Mouse (Mus musculus) stomach, embryonic 14.5 days (tissue): ENCODE results near the gene Psmb3. TPM values are rescaled to one million over a fixed set of nuclear protein-coding genes. Genes with fewer than 3 reads are reported as not detected.
A peak's percentile ranks its signal among the peaks of the same experiment; 100 is the strongest.
"Not testable (repeated sequence)": the region's sequence is repeated elsewhere in the genome, so short reads cannot be mapped to it uniquely, and the experiment has no call there.

Source experiments
- ATAC-seq: fragments of 200-750 bp; cut with Nextera tagmentation; 2 replicates; pipeline ENCODE4 v1.8.0; 2017; ENCODE audit warnings: low read depth, moderate TSS enrichment; ENCODE audit not compliant: insufficient number of reproducible peaks, insufficient read depth, low FRiP score
- H3K27ac ChIP-seq: fragments of 300-500 bp; sonication (generic); 2 replicates; pipeline ENCODE4 v1.5.1; 2014; ENCODE audit warnings: mild to moderate bottlenecking, low read length, moderate library complexity, mixed read lengths
- H3K27me3 ChIP-seq: fragments of 300-500 bp; sonication (generic); 2 replicates; pipeline ENCODE4 v1.6.1; 2014; ENCODE audit warnings: low read length, control low read depth, mixed read lengths; ENCODE audit not compliant: control insufficient read depth, insufficient read depth
- H3K36me3 ChIP-seq: fragments of 300-500 bp; sonication (generic); 2 replicates; pipeline ENCODE4 v1.6.1; 2014; ENCODE audit warnings: mild to moderate bottlenecking, control low read depth, low read length, moderate library complexity, mixed read lengths; ENCODE audit not compliant: control insufficient read depth, insufficient read depth
- H3K4me1 ChIP-seq: fragments of 300-500 bp; sonication (generic); 2 replicates; pipeline ENCODE4 v1.6.1; 2014; ENCODE audit warnings: low read length, control low read depth, mixed read lengths; ENCODE audit not compliant: control insufficient read depth, insufficient read depth
- H3K4me2 ChIP-seq: fragments of 300-500 bp; sonication (generic); replicated peaks from 2 replicates; pipeline ENCODE4 v1.6.1; 2014; ENCODE audit warnings: low read depth, low read length, control low read depth
- H3K4me3 ChIP-seq: fragments of 300-500 bp; sonication (generic); 2 replicates; pipeline ENCODE4 v1.5.1; 2014; ENCODE audit warnings: low read depth, low read length, control low read depth
- H3K9ac ChIP-seq: fragments of 300-500 bp; sonication (generic); replicated peaks from 2 replicates; pipeline ENCODE4 v1.6.1; 2014; ENCODE audit warnings: low read depth, mild to moderate bottlenecking, control low read depth, low read length, moderate library complexity, mixed read lengths
- H3K9me3 ChIP-seq: fragments of 300-500 bp; sonication (generic); 2 replicates; pipeline ENCODE4 v1.6.1; 2016; ENCODE audit warnings: low read depth, low read length, control low read depth; ENCODE audit not compliant: control insufficient read depth
- WGBS: fragments of 180-500 bp; shearing (Covaris S2); extraction: QIAGEN DNeasy Blood & Tissue Kit; methylation state at CpG from one replicate; pipeline ENCODE4 v1.1.7; 2014; 5-methylcytosine and 5-hydroxymethylcytosine counted together
- polyA plus RNA-seq: library from polyadenylated mRNA; unstranded; fragments of >200 nt; fragmentation: Nextera tagmentation; extraction: Ambion mirVana; gene quantifications from 2 replicates; pipeline ENCODE4 v1.2.1, GENCODE M21; 2014

The Psmb3 gene
- 429 and 454 TPM in 2 replicates for polyA plus RNA-seq

DNA sequence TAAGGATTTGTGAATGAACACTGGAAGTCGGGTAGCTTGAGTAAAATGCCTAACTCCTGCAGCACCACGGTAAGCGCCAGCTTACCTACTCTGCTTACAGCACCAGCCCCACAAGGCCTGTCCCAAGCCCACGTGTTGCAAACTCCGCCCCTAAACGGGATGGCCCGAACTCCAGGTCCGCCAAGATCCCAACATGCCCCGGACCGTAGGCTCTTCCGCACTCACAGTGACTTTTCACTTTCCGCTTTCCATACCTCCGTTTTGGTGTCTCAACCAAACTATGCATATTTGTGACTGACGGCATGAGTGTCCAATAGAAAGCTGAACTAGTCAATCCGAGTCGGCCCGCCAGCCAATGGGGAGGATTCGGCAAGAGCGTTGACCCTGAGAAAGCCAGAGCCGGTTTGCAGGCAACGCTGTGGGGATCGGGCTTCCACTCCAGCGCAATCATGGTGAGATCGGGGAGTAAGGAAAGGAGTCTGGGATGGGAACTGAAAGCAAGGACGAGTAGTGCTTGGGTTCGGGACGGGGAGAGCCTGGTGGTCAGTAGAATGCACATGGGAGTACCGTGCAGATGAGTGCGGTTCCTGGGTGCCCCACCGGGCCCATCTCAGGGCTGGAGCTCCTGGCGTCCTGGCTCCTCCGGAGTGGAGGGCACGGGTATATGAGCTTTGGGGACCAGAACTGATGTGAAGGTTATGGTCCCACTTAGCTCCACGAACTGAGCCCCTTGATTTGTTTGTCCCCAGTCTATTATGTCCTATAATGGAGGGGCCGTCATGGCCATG lies at the start of gene Psmb3:
Gene Psmb3 (plus strand): TSS at position 361 of the 788 bp plus-strand sequence.
- peak within 1 kb of the TSS; percentile 70 for H3K27ac ChIP-seq
- under 1% methylated on average over 35 of the region's 35 CpGs for WGBS
- H3K27me3 ChIP-seq, result no peaks in the 10 kb centered on the region
- H3K9ac ChIP-seq, result peak within 1 kb of the TSS; percentile 77
- peaks cover 20% of the 10 kb centered on the region for H3K4me1 ChIP-seq
- peak within 1 kb of the TSS; percentile 74 for H3K4me3 ChIP-seq
- no peaks in the 10 kb centered on the region for H3K9me3 ChIP-seq
- ATAC-seq, result peak; percentile 90
- peak within 1 kb of the TSS; percentile 93 for H3K4me2 ChIP-seq
- peaks cover 12% of the 10 kb centered on the region for H3K36me3 ChIP-seq

DNA sequence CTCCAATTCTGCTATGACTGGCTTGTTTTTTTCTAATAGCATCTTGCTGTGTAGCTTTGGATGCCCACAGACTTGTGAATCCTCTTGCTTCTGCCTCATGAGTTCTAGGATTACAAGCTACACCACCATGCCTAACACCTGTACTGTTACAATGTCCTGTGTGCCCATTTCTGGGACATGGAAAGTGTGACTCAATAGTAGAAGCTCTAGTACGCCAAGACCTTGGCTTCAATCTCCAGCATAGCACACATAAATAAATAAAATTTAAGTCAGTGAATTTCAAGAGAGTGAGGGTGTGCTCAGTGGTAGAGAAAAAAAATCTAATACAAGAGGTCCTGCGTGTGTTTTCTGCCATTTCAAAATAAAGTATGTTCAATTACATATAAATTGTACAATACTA lies 49.0 kb upstream of the Psmb3 start:
- Histone ChIP-seq H3K4me3 (no peak overlapping the region), H3K4me2 (no peak overlapping the region), H3K9ac (no peak overlapping the region), H3K36me3 (no peaks in the 10 kb centered on the region), H3K27me3 (no peaks in the 10 kb centered on the region), H3K9me3 (no peaks in the 10 kb centered on the region), H3K27ac (no peak overlapping the region), H3K4me1 (0 out of 2 replicates have a peak, but pooled peaks cover 6% of the 10 kb centered on the region)
- 90% methylated on average over 2 of the region's 2 CpGs for WGBS
- ATAC-seq, result no peak

DNA sequence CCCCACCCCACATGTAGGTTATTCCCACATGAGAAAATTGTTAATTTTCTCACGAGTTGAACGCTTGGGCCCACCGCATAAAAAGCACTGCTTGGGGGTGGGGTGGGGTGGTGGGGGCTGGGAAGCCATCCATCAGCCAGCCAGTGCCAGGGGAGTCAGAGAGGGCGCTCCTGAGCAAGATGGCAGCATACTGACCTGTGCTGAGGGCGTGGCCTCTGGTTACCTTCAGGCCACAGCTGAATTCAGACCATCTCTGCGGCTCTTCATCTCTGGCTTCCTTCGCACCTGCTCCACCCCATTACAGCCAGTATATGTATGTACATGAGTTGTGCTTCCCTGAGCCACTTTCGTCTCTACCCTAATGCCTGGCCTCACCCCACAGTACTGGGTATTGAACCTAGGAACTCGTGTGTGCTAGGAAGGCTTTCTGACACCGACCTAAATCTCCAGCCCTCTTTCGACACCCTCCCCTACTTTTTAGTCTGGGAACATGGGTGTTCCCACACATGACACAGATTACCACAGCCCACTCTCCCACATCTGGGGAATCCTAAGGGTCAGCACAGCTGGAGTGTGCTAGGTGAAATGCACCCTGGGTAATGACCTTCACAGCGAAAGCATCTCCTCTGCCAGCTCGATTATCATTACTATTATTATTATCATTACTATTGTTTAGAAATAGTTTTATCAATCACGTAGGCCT lies 46.8 kb upstream of the Psmb3 start:
- Histone ChIP-seq H3K4me1 (peaks cover 20% of the 10 kb centered on the region; the same call in 1 of the 2 replicates), H3K4me3 (no peak overlapping the region), H3K27me3 (no peaks in the 10 kb centered on the region), H3K36me3 (no peaks in the 10 kb centered on the region), H3K4me2 (no peak overlapping the region), H3K27ac (no peak overlapping the region), H3K9me3 (no peaks in the 10 kb centered on the region), H3K9ac (no peak overlapping the region)
- 76% methylated on average over 14 of the region's 14 CpGs for WGBS
- no peak for ATAC-seq

DNA sequence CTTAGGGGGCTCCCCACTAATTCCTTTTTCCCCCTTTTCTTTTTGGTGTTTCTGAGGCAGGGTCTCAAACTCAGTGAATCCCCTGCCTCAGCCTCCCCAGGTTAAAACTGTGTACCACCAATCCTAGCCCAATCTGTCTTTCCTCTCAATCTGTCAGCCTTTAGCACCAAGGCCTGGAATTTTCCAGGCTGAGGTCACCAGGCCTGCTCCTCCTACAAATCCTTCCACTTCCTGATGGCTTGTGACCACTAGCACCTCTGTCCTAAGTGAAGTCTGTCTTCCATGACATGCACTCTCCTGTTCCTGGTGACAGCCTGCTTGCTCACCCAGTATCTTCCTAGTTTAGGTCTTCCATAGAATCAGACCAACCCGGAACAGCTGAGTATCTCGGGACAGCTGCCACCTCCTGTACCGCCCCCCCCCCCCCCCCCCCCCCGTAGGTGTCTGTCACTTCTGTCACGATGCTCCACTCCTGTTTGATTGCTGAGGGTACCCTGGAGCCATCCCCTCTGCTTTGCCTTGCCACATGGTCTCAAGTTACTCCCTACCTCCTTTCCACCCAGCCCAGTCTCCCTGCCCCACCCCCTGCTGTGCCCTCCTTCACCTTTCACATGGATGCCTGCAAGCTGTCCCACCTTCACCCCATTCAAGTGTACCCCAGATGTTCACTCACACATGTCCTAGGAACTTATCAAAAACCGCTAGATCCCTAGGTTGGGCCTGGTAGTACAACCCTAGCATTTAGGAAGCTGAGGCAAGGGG lies 45.8 kb upstream of the Psmb3 start:
- 35% methylated on average over 5 of the region's 6 CpGs for WGBS
- Histone ChIP-seq H3K9me3 (no peaks in the 10 kb centered on the region), H3K9ac (no peak overlapping the region)

DNA sequence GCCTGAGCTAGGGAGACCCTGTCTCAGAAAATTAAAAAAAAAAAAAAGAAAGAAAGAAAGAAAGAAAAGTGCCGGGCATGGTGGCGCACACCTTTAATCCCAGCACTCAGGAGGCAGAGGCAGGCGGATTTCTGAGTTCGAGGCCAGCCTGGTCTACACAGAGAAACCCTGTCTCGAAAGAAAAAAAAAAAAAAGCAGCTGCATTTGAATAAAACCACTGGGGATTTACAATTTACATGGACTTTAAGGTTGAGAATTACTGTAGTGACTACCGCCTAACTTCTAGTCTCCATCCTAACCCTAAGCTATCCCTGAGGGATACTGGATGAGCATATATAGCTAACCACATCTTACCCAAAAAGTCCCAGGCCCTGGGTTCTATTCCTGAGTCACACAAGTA lies 45.2 kb upstream of the Psmb3 start:
- peaks cover 30% of the 10 kb centered on the region; the same call in 1 of the 2 replicates for H3K4me1 ChIP-seq
- H3K27me3 ChIP-seq, ATAC-seq, H3K4me3 ChIP-seq, H3K9me3 ChIP-seq, H3K4me2 ChIP-seq, H3K36me3 ChIP-seq, H3K9ac ChIP-seq, H3K27ac ChIP-seq: not testable (repeated sequence)
- 90% methylated on average over 6 of the region's 6 CpGs for WGBS

More for the DNA sequence above, 45.8 kb upstream of the Psmb3 start:
- Histone ChIP-seq H3K36me3 (no peaks in the 10 kb centered on the region), H3K27me3 (no peaks in the 10 kb centered on the region), H3K27ac (no peak overlapping the region), H3K4me2 (no peak overlapping the region), H3K4me1 (peaks cover 30% of the 10 kb centered on the region; the same call in 1 of the 2 replicates), H3K4me3 (no peak overlapping the region)
- ATAC-seq, result no peak

GRCm38 (mm10) chr11:97658751-97659266 lies 44.4 kb upstream of the Psmb3 start:
- no peaks in the 10 kb centered on the region for H3K36me3 ChIP-seq
- no peak overlapping the region for H3K27ac ChIP-seq
- no peak for ATAC-seq
- H3K4me2 ChIP-seq, result peak overlapping the region; percentile 89; the same call in 1 of the 2 replicates
- 52% methylated on average over 11 of the region's 11 CpGs for WGBS
- no peaks in the 10 kb centered on the region for H3K9me3 ChIP-seq
- peaks cover 30% of the 10 kb centered on the region; the same call in 1 of the 2 replicates for H3K4me1 ChIP-seq
- no peaks in the 10 kb centered on the region for H3K27me3 ChIP-seq
- no peak overlapping the region; the same call in 1 of the 2 replicates for H3K4me3 ChIP-seq
- 0 out of 2 replicates have a peak overlapping the region, but pooled peaks have one; percentile 86 for H3K9ac ChIP-seq

DNA sequence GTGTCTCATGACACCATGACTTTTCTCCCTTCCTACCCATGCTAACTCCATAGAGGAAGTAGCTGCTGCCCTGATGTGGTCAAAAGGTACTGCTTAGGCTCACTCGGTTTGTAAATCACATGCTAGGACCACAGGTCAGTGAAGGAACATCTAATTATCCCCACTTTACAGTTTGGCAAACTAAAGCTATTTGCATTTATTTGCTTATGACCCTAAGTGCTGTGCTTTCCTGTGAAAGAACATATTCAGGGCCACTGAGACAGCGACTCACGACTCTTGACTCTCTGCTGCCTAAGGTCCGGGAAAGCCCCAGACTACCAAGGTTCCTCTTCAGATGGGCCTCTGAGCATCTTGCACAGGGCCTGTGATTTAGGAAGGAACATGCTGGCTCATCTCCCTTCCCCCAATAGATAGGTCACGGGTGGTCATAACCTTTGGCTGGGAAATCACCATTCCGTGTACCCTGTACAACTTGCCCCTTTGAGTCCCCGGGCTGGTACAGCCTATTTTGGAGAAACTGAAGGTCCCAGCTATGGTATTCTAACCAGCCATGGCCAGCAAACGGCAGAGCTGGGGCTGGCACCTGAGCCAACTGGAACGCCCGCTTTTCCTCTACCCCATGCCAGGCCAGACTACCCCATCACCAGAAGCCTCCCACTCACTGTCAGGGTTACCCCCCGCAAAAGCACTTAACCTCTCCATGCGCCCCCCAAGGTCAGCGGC lies 43.8 kb upstream of the Psmb3 start:
- H3K9ac ChIP-seq, result peak overlapping the region; percentile 86
- no peaks in the 10 kb centered on the region for H3K36me3 ChIP-seq
- H3K4me1 ChIP-seq, result peaks cover 32% of the 10 kb centered on the region; the same call in 1 of the 2 replicates
- no peaks in the 10 kb centered on the region for H3K9me3 ChIP-seq
- 9% methylated on average over 13 of the region's 13 CpGs for WGBS
- ATAC-seq, result no peak
- no peaks in the 10 kb centered on the region for H3K27me3 ChIP-seq
- H3K27ac ChIP-seq, result peak overlapping the region; percentile 61; the same call in 1 of the 2 replicates
- H3K4me3 ChIP-seq, result peak overlapping the region; percentile 70
- H3K4me2 ChIP-seq, result peak overlapping the region; percentile 89
